Mouse (Mus musculus) CH12.LX (cell line): Measurements from ENCODE around the gene Unc93b1. TPM values are rescaled to one million over a fixed set of nuclear protein-coding genes. Genes with fewer than 3 reads are reported as not detected.

Experiments
- DNase-seq: peaks from one replicate; pipeline ENCODE4 v3.0.0-alpha.2; 2013; ENCODE audit errors: extremely low read depth
- H3K27ac ChIP-seq: 2 replicates; pipeline ENCODE4 v1.5.1; 2012; ENCODE audit warnings: low read depth, mild to moderate bottlenecking, control low read depth, moderate library complexity; ENCODE audit not compliant: insufficient read depth
- H3K27me3 ChIP-seq: replicated peaks from 2 replicates; pipeline ENCODE3; 2012; ENCODE audit warnings: inconsistent platforms
- H3K36me3 ChIP-seq, 2 experiments: replicated peaks in 1 of 2; 2 replicates each; pipeline versions ENCODE3 to v1.6.1; 2012; ENCODE audit warnings: inconsistent platforms in 1 of 2, low read length in 1 of 2, mild to moderate bottlenecking in 1 of 2, mixed read lengths in 1 of 2, moderate library complexity in 1 of 2; ENCODE audit not compliant: control insufficient read depth in 1 of 2, insufficient read depth in 1 of 2
- H3K4me1 ChIP-seq, 2 experiments: 2 replicates each; pipeline ENCODE4 v1.6.1; 2012; ENCODE audit warnings: inconsistent platforms in 1 of 2, moderate library complexity in 1 of 2; ENCODE audit not compliant: insufficient read depth in 2 of 2, control insufficient read depth in 1 of 2
- H3K4me2 ChIP-seq: 2 replicates; pipeline ENCODE4 v1.6.1; 2012; ENCODE audit warnings: low read depth, mild to moderate bottlenecking, control low read depth; ENCODE audit not compliant: poor library complexity, insufficient read depth, severe bottlenecking
- H3K4me3 ChIP-seq, 3 experiments: fragments of 150-350 bp in 1 of 3; sonication (generic) in 1 of 3; replicated peaks in 1 of 3; 2 replicates each; pipeline versions ENCODE3 to v1.5.1; 2011 to 2012; ENCODE audit warnings: low read depth in 2 of 3, low read length in 2 of 3, mild to moderate bottlenecking in 2 of 3, moderate library complexity in 2 of 3, control low read depth in 1 of 3, improper control_type of control experiment in 1 of 3, inconsistent platforms in 1 of 3, mixed read lengths in 1 of 3; ENCODE audit not compliant: poor library complexity in 1 of 3
- H3K79me2 ChIP-seq: replicated peaks from 2 replicates; pipeline ENCODE4 v1.6.1; 2012; ENCODE audit warnings: mild to moderate bottlenecking, moderate library complexity; ENCODE audit not compliant: control insufficient read depth, poor library complexity, insufficient read depth, severe bottlenecking; ENCODE audit errors: extremely low read depth
- H3K9ac ChIP-seq: 2 replicates; pipeline ENCODE4 v1.6.1; 2012; ENCODE audit warnings: low read depth, mild to moderate bottlenecking, control low read depth, moderate library complexity; ENCODE audit not compliant: insufficient read depth
- H3K9me3 ChIP-seq: replicated peaks from 2 replicates; pipeline ENCODE3; 2012; ENCODE audit warnings: low read length, inconsistent platforms, mixed read lengths
- BHLHE40 ChIP-seq: IDR thresholded peaks from 2 replicates; pipeline ENCODE4 v1.6.1; 2011; ENCODE audit warnings: mild to moderate bottlenecking, low read depth, low read length, improper control_type of control experiment
- CHD1 ChIP-seq: IDR thresholded peaks from 2 replicates; pipeline ENCODE4 v1.6.1; 2012; ENCODE audit warnings: low read depth, low read length, improper control_type of control experiment, inconsistent platforms
- CHD2 ChIP-seq: IDR thresholded peaks from 2 replicates; pipeline ENCODE4 v1.6.1; 2011; ENCODE audit warnings: low read length, improper control_type of control experiment
- CTCF ChIP-seq, 2 experiments: IDR thresholded peaks in 1 of 2; conservative IDR thresholded peaks in 1 of 2; 2 replicates each; pipeline ENCODE4 v1.5.1; 2011 to 2012; ENCODE audit warnings: low read depth in 2 of 2, low read length in 2 of 2, improper control_type of control experiment in 1 of 2, inconsistent platforms in 1 of 2, mild to moderate bottlenecking in 1 of 2, moderate library complexity in 1 of 2
- E2F4 ChIP-seq: IDR thresholded peaks from 2 replicates; pipeline ENCODE4 v1.6.1; 2011; ENCODE audit warnings: low read depth, low read length, improper control_type of control experiment; ENCODE audit not compliant: insufficient replicate concordance
- IRF4 ChIP-seq: IDR thresholded peaks from 2 replicates; pipeline ENCODE4 v1.6.1; 2014; ENCODE audit warnings: low read depth, mild to moderate bottlenecking, inconsistent platforms, low read length, improper control_type of control experiment
- JUN ChIP-seq: IDR thresholded peaks from 2 replicates; pipeline ENCODE4 v1.6.1; 2011; ENCODE audit warnings: low read depth, mild to moderate bottlenecking, low read length, improper control_type of control experiment, moderate library complexity; ENCODE audit not compliant: insufficient read depth
- KAT2A ChIP-seq: IDR thresholded peaks from 2 replicates; pipeline ENCODE4 v1.6.1; 2012; ENCODE audit warnings: low read length, improper control_type of control experiment, inconsistent platforms; ENCODE audit not compliant: insufficient replicate concordance
- MEF2A ChIP-seq: IDR thresholded peaks from 2 replicates; pipeline ENCODE4 v1.6.1; 2014; ENCODE audit warnings: low read depth, mild to moderate bottlenecking, inconsistent platforms, low read length, improper control_type of control experiment, borderline replicate concordance
- NELFE ChIP-seq: IDR thresholded peaks from 2 replicates; pipeline ENCODE4 v1.6.1; 2011; ENCODE audit warnings: low read depth, low read length, improper control_type of control experiment
- NRF1 ChIP-seq: IDR thresholded peaks from 2 replicates; pipeline ENCODE4 v1.6.1; 2014; ENCODE audit warnings: low read depth, mild to moderate bottlenecking, inconsistent platforms, low read length, improper control_type of control experiment, moderate library complexity
- POLR2AphosphoS2 ChIP-seq: IDR thresholded peaks from 2 replicates; pipeline ENCODE4 v1.6.1; 2011; ENCODE audit warnings: low read depth, low read length, improper control_type of control experiment
- SMC3 ChIP-seq: IDR thresholded peaks from 2 replicates; pipeline ENCODE4 v1.6.1; 2011; ENCODE audit warnings: low read depth, low read length, improper control_type of control experiment
- TBP ChIP-seq: conservative IDR thresholded peaks from 2 replicates; pipeline ENCODE4 v1.6.1; 2011; ENCODE audit warnings: low read depth, low read length, improper control_type of control experiment
- TCF12 ChIP-seq: IDR thresholded peaks from 2 replicates; pipeline ENCODE4 v1.6.1; 2014; ENCODE audit warnings: low read depth, mild to moderate bottlenecking, inconsistent platforms, low read length, improper control_type of control experiment
- ZNF384 ChIP-seq: IDR thresholded peaks from 2 replicates; pipeline ENCODE4 v1.6.1; 2012; ENCODE audit warnings: low read depth, low read length, improper control_type of control experiment, inconsistent platforms
- dilution Hi-C: fragments of 300-500 bp; cut with MboI; formaldehyde crosslinking; loops from 2 replicates; pipeline ENCODE4 v1.14.3; 2020; ENCODE audit warnings: low sequenced_read_pairs; ENCODE audit not compliant: extremely low pct_unique_long_range_greater_than_20kb, extremely low pct_ligation_motif_present
- in situ Hi-C: fragments of 300-500 bp; cut with MboI; formaldehyde crosslinking; loops from 3 replicates; pipeline ENCODE4 v1.14.3; 2019; ENCODE audit warnings: low sequenced_read_pairs, low pct_ligation_motif_present, low pct_unique_long_range_greater_than_20kb, mixed read lengths
- polyA plus RNA-seq: library from polyadenylated mRNA; unstranded; fragments of >175 nt; gene quantifications from 2 replicates; pipeline ENCODE4 v1.2.1, GENCODE M21; 2012; ENCODE audit warnings: low read depth; ENCODE audit not compliant: insufficient read length
- total RNA-seq, 2 experiments: library from RNA; depleted of rRNA; stranded (reverse); fragments of 300-350 nt in 1 of 2; fragments of >200 nt in 1 of 2; gene quantifications; 2 replicates each; pipeline ENCODE4 v1.2.3; 2012 to 2014

The Unc93b1 gene
- total and polyA plus RNA-seq, 3 experiments = 82.3 to 117 (median 84.7) TPM

DNA sequence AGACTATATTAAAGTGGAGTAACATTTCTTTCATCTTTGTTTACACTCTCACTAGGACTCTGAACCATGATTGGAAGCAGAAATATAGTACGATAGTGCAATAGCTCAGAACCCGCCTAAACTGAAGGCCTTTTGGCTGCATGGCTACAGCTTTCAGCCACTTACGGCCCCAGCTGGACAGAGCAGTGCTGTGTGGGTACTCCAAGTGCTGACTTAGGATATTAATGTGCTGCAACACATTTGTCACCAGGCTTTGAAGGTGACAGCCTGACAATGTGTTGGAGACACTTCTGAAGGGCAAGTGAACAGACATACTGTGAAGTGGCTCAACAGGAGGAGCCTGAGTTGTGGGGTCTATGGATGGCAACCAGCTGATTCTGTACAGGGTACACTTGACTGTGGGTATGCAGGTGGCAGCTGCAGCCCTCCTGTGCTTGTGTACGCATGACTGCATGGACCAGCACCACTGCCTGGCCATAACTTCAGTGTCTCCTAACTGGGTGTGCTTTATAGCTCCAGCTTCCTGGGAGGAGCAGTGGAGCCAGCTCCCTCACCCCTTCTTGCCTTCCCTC is 41.4 kb upstream of the Unc93b1 start:
- dilution Hi-C loops (no loop called here), in situ Hi-C loops (no loop called here)
- Histone ChIP-seq H3K9me3 (no peaks in the 10 kb centered on the region), H3K9ac (no peak overlapping the region), H3K79me2 (no peaks in the 10 kb centered on the region), H3K4me3 (no peak overlapping the region), H3K4me2 (no peak overlapping the region), H3K4me1 (peaks cover 4% of the 10 kb centered on the region in 2 experiments), H3K27ac (no peak overlapping the region), H3K36me3 (peaks cover 76 to 92% of the 10 kb centered on the region in 2 experiments), H3K27me3 (no peaks in the 10 kb centered on the region)
- TF ChIP-seq MEF2A (no peak), CHD2 (no peak), IRF4 (no peak), SMC3 (no peak), JUN (no peak), TCF12 (no peak), NELFE (no peak), BHLHE40 (no peak), E2F4 (no peak), TBP (no peak), KAT2A (no peak), POLR2AphosphoS2 (no peak), NRF1 (no peak), CTCF (conservative IDR thresholded peaks at IDR 0.05 in 1 of 2, IDR thresholded peaks at IDR 0.05 in 1 of 2; ENCODE audit: low read depth in 2 of 2, low read length in 2 of 2) (no peak)
- no peak for DNase-seq

- Histone ChIP-seq H3K9ac (no peak overlapping the region), H3K79me2 (no peaks in the 10 kb centered on the region), H3K27ac (no peak overlapping the region), H3K4me3 (no peak overlapping the region), H3K9me3 (no peaks in the 10 kb centered on the region), H3K4me2 (no peak overlapping the region), H3K36me3 (peaks cover 74 to 90% of the 10 kb centered on the region in 2 experiments), H3K4me1 (peaks cover 8 to 11% of the 10 kb centered on the region in 2 experiments), H3K27me3 (no peaks in the 10 kb centered on the region)
- DNase-seq = no peak
- dilution Hi-C loops = no loop called here
- in situ Hi-C loops = no loop called here
- TF ChIP-seq CHD1 (no peak), ZNF384 (no peak)
These were observed 40.7 kb upstream of the Unc93b1 start for GRCm38 (mm10) chr19:3894294-3894693.
